Mouse (Mus musculus) cortical plate, adult 2 months (tissue): Measurements from ENCODE around the gene Pik3r5. TPM values are rescaled to one million over a fixed set of nuclear protein-coding genes. Genes with fewer than 3 reads are reported as not detected.
A peak's percentile ranks its signal among the peaks of the same experiment; 100 is the strongest.

Experiments used
- H3K27ac ChIP-seq: fragments of 200-500 bp; 2 replicates; pipeline ENCODE4 v1.5.1; 2012; ENCODE audit warnings: low read length, control low read depth, inconsistent platforms; ENCODE audit not compliant: insufficient read depth
- H3K4me1 ChIP-seq: fragments of 200-500 bp; 2 replicates; pipeline ENCODE4 v1.6.1; 2011; ENCODE audit warnings: low read length; ENCODE audit not compliant: control insufficient read depth, insufficient read depth
- H3K4me3 ChIP-seq: fragments of 200-500 bp; 2 replicates; pipeline ENCODE4 v1.5.1; 2011; ENCODE audit warnings: mild to moderate bottlenecking, low read length, control low read depth; ENCODE audit not compliant: insufficient read depth
- CTCF ChIP-seq: fragments of 200-500 bp; IDR thresholded peaks from 2 replicates; pipeline ENCODE4 v1.5.1; 2011; ENCODE audit warnings: mild to moderate bottlenecking, control low read depth, low read length; ENCODE audit not compliant: insufficient read depth; ENCODE audit errors: extremely low read depth
- POLR2A ChIP-seq: fragments of 200-500 bp; IDR thresholded peaks from 2 replicates; pipeline ENCODE4 v1.6.1; 2011; ENCODE audit warnings: mild to moderate bottlenecking, low read length, control low read depth; ENCODE audit not compliant: insufficient read depth; ENCODE audit errors: extremely low read depth
- polyA plus RNA-seq: library from polyadenylated mRNA; depleted of rRNA; stranded (reverse); fragments of >200 nt; gene quantifications from 2 replicates; pipeline ENCODE4 v1.2.3, GENCODE M21; 2012

Pik3r5 gene
- polyA plus RNA-seq, 1 experiment: 2.6 TPM

- TF ChIP-seq CTCF (no peak), POLR2A (no peak)
- Histone ChIP-seq H3K27ac (no peak overlapping the region), H3K4me3 (no peak overlapping the region), H3K4me1 (0 out of 2 replicates have a peak, but pooled peaks cover 2% of the 10 kb centered on the region)
These were observed 46.7 kb downstream of the Pik3r5 start for GRCm38 (mm10) chr11:68478574-68478981.

- no peak overlapping the region for H3K4me3 ChIP-seq
- no peak overlapping the region for H3K27ac ChIP-seq
- no peak for TF ChIP-seq CTCF
- TF ChIP-seq POLR2A: no peak
- no peaks in the 10 kb centered on the region for H3K4me1 ChIP-seq
These were observed 48.7 kb downstream of the Pik3r5 start for GRCm38 (mm10) chr11:68480660-68481059.

- H3K4me1 ChIP-seq: no peaks in the 10 kb centered on the region
- no peak overlapping the region for H3K27ac ChIP-seq
- TF ChIP-seq CTCF (no peak), POLR2A (no peak)
- no peak overlapping the region for H3K4me3 ChIP-seq
These were observed 50.1 kb downstream of the Pik3r5 start for GRCm38 (mm10) chr11:68482001-68482400.

- Histone ChIP-seq H3K27ac (no peak overlapping the region), H3K4me1 (no peaks in the 10 kb centered on the region), H3K4me3 (no peak overlapping the region)
- TF ChIP-seq CTCF (no peak), POLR2A (no peak)
These were observed 51.3 kb downstream of the Pik3r5 start for GRCm38 (mm10) chr11:68483213-68483612.

DNA sequence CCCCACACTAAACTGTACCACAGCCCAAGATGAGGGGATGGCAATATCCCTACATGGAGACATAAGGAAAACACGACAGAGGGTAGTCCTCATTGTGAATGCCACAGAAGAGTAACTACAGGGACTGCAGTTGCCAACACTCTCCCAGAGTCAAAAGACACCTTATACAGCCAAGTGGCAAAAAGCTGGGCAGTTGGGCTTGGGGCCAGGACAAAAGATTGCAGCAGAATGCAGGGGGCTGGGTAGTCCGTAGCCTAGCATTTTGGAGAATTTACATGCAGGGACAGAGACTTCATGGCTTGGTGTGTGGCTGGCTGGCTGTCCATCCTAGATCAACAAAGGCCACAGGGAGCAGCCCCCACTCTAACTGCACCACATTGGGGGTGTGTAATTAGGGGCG, 52.5 kb downstream of the Pik3r5 start:
- TF ChIP-seq POLR2A (no peak), CTCF (no peak)
- H3K27ac ChIP-seq: no peak overlapping the region
- no peaks in the 10 kb centered on the region for H3K4me1 ChIP-seq
- H3K4me3 ChIP-seq: no peak overlapping the region

GRCm38 (mm10) chr11:68485206-68485942, 53.5 kb downstream of the Pik3r5 start:
- Histone ChIP-seq H3K27ac (no peak overlapping the region), H3K4me1 (no peaks in the 10 kb centered on the region), H3K4me3 (no peak overlapping the region)
- TF ChIP-seq CTCF (peak; percentile 65), POLR2A (no peak)

- TF ChIP-seq CTCF (0 out of 2 replicates have a peak, but pooled peaks have one; percentile 5), POLR2A (no peak)
These were observed 54.2 kb downstream of the Pik3r5 start for GRCm38 (mm10) chr11:68486093-68486492.

DNA sequence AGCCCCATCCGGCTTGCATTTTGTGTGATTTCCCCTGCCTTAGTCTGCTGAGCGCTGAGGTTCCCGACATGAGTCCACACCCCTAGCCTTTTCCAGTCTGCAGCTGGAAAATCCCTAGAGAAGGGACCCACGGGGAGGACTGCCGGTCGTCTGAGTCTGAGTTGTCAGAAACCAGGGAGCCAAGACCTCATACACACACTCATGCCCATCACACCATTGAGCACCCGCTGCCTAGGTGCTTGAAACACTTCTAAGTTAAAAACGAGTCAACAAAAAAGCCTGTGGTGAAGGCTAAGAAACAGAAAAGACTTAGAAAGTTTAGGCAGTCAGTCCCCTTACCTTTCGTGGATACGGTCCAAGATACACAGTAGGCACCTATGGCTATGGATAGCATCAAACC, 55.8 kb downstream of the Pik3r5 start:
- no peaks in the 10 kb centered on the region for H3K4me1 ChIP-seq
- no peak overlapping the region for H3K4me3 ChIP-seq
- TF ChIP-seq POLR2A (no peak), CTCF (no peak)
- no peak overlapping the region for H3K27ac ChIP-seq

More at GRCm38 (mm10) chr11:68486093-68486492, 54.2 kb downstream of the Pik3r5 start:
- Histone ChIP-seq H3K27ac (no peak overlapping the region), H3K4me1 (no peaks in the 10 kb centered on the region), H3K4me3 (no peak overlapping the region)

DNA sequence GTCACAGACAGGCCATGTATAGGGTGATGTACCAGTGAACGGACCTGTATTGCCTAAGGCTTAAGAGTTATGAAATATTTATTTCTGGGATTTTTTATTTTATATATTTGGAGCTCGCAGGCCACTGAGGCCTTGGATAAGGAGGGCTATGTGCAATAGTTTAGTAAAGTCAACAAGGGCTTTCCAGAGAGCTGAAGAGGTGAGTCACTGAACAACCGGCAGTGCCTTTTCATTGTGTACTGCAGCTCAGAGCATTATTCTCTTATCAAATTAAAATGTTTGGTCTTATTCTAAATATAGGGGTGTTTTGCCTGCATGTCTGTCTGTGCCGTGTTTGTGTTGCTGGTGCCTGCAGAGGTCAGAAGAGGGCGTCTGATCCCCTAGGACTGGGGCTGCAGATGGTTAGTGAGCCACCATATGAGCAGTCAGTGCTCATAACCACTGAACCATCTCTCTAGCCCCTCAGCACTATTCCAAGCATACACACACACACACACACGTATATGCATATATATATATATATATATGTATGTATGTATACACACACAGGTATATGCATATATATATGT, 56.4 kb downstream of the Pik3r5 start:
- Histone ChIP-seq H3K4me1 (no peaks in the 10 kb centered on the region), H3K4me3 (no peak overlapping the region), H3K27ac (no peak overlapping the region)
- TF ChIP-seq CTCF (no peak), POLR2A (no peak)

- no peak overlapping the region for H3K4me3 ChIP-seq
- no peak for TF ChIP-seq CTCF
- no peak for TF ChIP-seq POLR2A
- H3K4me1 ChIP-seq: no peaks in the 10 kb centered on the region
- no peak overlapping the region for H3K27ac ChIP-seq
These were observed 57.3 kb downstream of the Pik3r5 start for GRCm38 (mm10) chr11:68489236-68489635.
